Mouse (Mus musculus) limb, embryonic 11.5 days (tissue): Measurements from ENCODE around the gene Rasl12. TPM values are rescaled to one million over a fixed set of nuclear protein-coding genes. Genes with fewer than 3 reads are reported as not detected.

ENCODE experiments used
- ATAC-seq: fragments of 200-750 bp; cut with Nextera tagmentation; 2 replicates; pipeline ENCODE4 v1.8.0; 2017; ENCODE audit warnings: low read depth; ENCODE audit not compliant: insufficient number of reproducible peaks, low FRiP score, low TSS enrichment
- DNase-seq: peaks from one replicate; pipeline ENCODE4 v3.0.0-alpha.2; 2015; ENCODE audit warnings: low spot score
- H3K27ac ChIP-seq: fragments of 300-500 bp; sonication (generic); replicated peaks from 2 replicates; pipeline ENCODE4 v1.5.1; 2014; ENCODE audit warnings: low read depth, mild to moderate bottlenecking, low read length
- H3K27me3 ChIP-seq: fragments of 300-500 bp; sonication (generic); 2 replicates; pipeline ENCODE4 v1.6.1; 2014; ENCODE audit warnings: mild to moderate bottlenecking, low read length, mixed read lengths; ENCODE audit not compliant: control insufficient read depth, insufficient read depth
- H3K36me3 ChIP-seq: fragments of 300-500 bp; sonication (generic); 2 replicates; pipeline ENCODE4 v1.6.1; 2014; ENCODE audit warnings: mild to moderate bottlenecking, low read length, moderate library complexity, mixed read lengths; ENCODE audit not compliant: control insufficient read depth, insufficient read depth
- H3K4me1 ChIP-seq: fragments of 300-500 bp; sonication (generic); 2 replicates; pipeline ENCODE4 v1.6.1; 2014; ENCODE audit warnings: low read length, mixed read lengths; ENCODE audit not compliant: control insufficient read depth, insufficient read depth
- H3K4me2 ChIP-seq: fragments of 300-500 bp; sonication (generic); 2 replicates; pipeline ENCODE4 v1.6.1; 2014; ENCODE audit warnings: low read depth, mild to moderate bottlenecking, moderate library complexity; ENCODE audit not compliant: severe bottlenecking
- H3K4me3 ChIP-seq: fragments of 300-500 bp; sonication (generic); 2 replicates; pipeline ENCODE4 v1.5.1; 2014; ENCODE audit warnings: low read depth, low read length
- H3K9ac ChIP-seq: fragments of 300-500 bp; sonication (generic); 2 replicates; pipeline ENCODE4 v1.6.1; 2014; ENCODE audit warnings: mild to moderate bottlenecking, low read length
- H3K9me3 ChIP-seq: fragments of 300-500 bp; sonication (generic); 2 replicates; pipeline ENCODE4 v1.6.1; 2016; ENCODE audit warnings: low read length; ENCODE audit not compliant: control insufficient read depth
- WGBS: fragments of 180-500 bp; shearing (Covaris S2); extraction: QIAGEN DNeasy Blood & Tissue Kit; methylation state at CpG from one replicate; pipeline ENCODE4 v1.1.7; 2014; 5-methylcytosine and 5-hydroxymethylcytosine counted together
- polyA plus RNA-seq: library from polyadenylated mRNA; unstranded; fragments of >200 nt; fragmentation: Nextera tagmentation; extraction: Ambion mirVana; gene quantifications from 2 replicates; pipeline ENCODE4 v1.2.1, GENCODE M21; 2014

Rasl12 gene
- polyA plus RNA-seq, 1 experiment from 2014 or later: 9.7 TPM

DNA sequence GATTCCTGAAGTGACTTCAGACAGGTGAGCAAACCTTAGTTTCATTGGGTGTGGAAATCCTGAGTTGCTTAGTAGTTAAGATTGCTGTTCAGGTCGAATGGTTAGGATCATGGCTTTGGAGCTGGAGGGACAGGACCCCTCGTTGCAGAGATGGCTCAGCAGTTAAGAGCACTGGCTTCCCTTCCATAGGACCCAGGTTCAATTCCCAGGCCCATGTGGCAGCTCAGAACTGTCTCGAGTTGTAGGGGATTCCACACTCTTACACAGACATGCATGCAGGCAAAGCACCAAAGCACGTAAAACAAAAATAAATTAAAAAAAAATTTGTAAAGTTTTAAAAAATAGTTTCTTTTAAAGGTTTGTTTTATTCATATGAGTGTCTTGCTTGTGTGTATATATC is 36.9 kb downstream of the Rasl12 start:
- H3K4me3 ChIP-seq: no peak overlapping the region
- DNase-seq (no peak), ATAC-seq (no peak)
- no peak overlapping the region for H3K27ac ChIP-seq
- 75% methylated on average over 4 of the region's 4 CpGs for WGBS
- H3K4me1 ChIP-seq: 0 out of 2 replicates have a peak, but pooled peaks cover 2% of the 10 kb centered on the region
- no peaks in the 10 kb centered on the region for H3K9me3 ChIP-seq
- no peak overlapping the region for H3K9ac ChIP-seq
- H3K27me3 ChIP-seq: no peaks in the 10 kb centered on the region
- H3K36me3 ChIP-seq: 0 out of 2 replicates have a peak, but pooled peaks cover 4% of the 10 kb centered on the region
- H3K4me2 ChIP-seq: no peak overlapping the region

DNA sequence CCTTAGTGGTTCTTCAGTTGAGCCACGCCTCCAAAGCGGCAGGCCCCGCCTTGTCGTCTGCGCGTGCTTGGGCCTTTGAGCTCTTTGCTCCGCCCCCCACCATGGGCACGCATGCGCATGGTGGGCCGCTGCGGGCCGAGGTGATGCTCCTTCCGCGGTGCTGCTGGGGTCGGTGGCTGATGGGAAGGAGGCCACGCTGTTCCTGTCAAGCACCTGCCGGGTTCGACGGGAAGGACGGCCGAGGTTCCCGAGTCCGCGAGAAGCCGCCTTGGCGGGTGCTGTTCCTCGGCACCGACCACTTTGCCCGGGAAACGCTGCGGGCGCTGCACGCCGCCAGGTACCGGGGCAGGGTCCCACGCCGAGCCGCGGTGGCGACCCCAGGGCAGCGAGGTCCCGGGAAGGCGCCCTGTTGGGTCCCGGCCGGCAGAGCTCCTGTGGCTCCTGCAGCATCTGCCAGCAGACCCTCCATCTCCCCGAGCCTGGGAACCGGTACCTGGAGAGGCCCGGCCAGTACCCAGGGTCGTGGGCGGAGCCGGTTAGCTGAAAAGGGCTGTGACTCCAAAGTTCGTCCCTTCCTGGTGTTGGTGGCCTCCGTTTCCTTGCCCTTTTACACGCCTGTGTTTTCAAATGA is 37.5 kb downstream of the Rasl12 start, which contains the start of gene Mtfmt:
TSS of gene Mtfmt (plus strand) at position 112 of the 631 bp plus-strand sequence.
- Histone ChIP-seq H3K4me1 (0 out of 2 replicates have a peak, but pooled peaks cover 2% of the 10 kb centered on the region), H3K4me2 (peak within 1 kb of the TSS; percentile 68), H3K4me3 (peak within 1 kb of the TSS; percentile 92), H3K36me3 (0 out of 2 replicates have a peak, but pooled peaks cover 4% of the 10 kb centered on the region), H3K27me3 (no peaks in the 10 kb centered on the region), H3K27ac (no peak within 1 kb of the TSS), H3K9ac (peak within 1 kb of the TSS; percentile 79), H3K9me3 (no peaks in the 10 kb centered on the region)
- WGBS: under 1% methylated on average over 54 of the region's 54 CpGs
- DNase-seq (peak; percentile 95), ATAC-seq (peak; percentile 84)

DNA sequence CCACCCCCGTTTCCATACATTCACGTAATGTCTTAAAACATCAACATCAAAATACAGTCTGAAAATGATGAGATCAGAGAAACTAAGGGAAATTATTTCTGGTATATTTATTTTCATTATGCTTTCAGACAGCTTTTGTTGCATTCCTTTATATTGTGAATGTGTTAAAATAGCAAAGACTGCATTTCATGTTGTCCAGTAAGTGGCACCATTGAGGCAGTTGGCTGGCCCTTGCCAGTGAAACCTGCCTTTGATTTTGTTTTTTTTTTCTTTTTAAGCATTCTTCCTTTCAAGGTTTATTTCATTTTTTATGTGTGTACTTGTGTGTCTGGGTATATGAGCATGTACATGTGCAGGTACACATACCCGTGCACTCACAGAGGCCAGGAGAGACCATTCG is 46.4 kb downstream of the Rasl12 start:
- Histone ChIP-seq H3K36me3 (peaks cover 12% of the 10 kb centered on the region), H3K9ac (no peak overlapping the region), H3K27ac (no peak overlapping the region), H3K27me3 (no peaks in the 10 kb centered on the region), H3K4me2 (no peak overlapping the region), H3K9me3 (no peaks in the 10 kb centered on the region), H3K4me3 (no peak overlapping the region), H3K4me1 (no peaks in the 10 kb centered on the region)
- ATAC-seq (no peak), DNase-seq (no peak)
- WGBS: 94% methylated on average over 4 of the region's 4 CpGs

DNA sequence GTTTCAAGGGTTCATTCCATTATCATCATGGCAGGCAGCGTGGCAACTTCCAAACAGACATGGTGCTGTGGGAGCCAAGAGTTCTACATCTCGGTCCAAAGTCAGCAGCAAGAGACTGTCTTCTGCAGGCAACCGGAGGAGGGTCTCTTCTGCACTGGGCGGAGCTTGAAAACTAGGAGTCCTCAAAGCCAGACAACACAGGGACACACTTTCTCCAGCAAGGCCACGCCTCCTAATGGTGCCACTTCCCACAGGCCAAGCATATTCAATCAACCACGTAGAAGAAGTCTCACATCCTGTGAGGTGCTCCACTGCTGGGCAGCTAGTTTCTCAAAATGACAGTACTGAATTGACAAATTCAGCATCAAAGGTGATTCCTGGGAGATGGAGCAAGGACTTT is 49.6 kb downstream of the Rasl12 start:
- H3K4me2 ChIP-seq: no peak overlapping the region
- H3K9ac ChIP-seq: no peak overlapping the region
- no peaks in the 10 kb centered on the region for H3K4me1 ChIP-seq
- ATAC-seq: no peak
- no peaks in the 10 kb centered on the region for H3K9me3 ChIP-seq
- H3K27me3 ChIP-seq: no peaks in the 10 kb centered on the region
- DNase-seq: no peak
- 89% methylated on average over 6 of the region's 6 CpGs for WGBS
- H3K36me3 ChIP-seq: peaks cover 16% of the 10 kb centered on the region
- H3K4me3 ChIP-seq: no peak overlapping the region
- H3K27ac ChIP-seq: no peak overlapping the region

DNA sequence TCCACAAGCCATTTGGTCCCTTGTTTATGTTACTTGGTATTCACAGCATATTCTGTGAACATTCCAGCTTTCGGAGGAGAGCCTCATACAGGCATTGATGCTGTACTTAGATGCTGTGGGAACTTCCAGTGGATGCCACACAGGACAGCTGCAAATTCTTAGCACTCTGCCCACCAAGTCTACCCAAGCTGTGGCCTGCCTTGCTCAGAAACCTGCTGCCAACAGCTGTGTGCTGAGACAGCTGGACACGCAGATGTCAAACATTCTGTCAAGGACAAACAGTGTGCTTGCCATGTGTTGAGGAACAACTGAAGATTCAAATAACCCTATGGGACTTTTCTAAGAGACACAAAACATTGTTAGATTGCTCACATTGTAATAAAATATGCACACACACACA is 60.7 kb downstream of the Rasl12 start:
- ATAC-seq (no peak), DNase-seq (no peak)
- H3K9ac ChIP-seq: no peak overlapping the region
- 87% methylated on average over 2 of the region's 2 CpGs for WGBS
- H3K27ac ChIP-seq: no peak overlapping the region
- no peaks in the 10 kb centered on the region for H3K27me3 ChIP-seq
- H3K4me1 ChIP-seq: peaks cover 9% of the 10 kb centered on the region; the same call in 1 of the 2 replicates
- H3K9me3 ChIP-seq: no peaks in the 10 kb centered on the region
- no peak overlapping the region for H3K4me3 ChIP-seq
- no peak overlapping the region for H3K4me2 ChIP-seq
- H3K36me3 ChIP-seq: no peaks in the 10 kb centered on the region

DNA sequence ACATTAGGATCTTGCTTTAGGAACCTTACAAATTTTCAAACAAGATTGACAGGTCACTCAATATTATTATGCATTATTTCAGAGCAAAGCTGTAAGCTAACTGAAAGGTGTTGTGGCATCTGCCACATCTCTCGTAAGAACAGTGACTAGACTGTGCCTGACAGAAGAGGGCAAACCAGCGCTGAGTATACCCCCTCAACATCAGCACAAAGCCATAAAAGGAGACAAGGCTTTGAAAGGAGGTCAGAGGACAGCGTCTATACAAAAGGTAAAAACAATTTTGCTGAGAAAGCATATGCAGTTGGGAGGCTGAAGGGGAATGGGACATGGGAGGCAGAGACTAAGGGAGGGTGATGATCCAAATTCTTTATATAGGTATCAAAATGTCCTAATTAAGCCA is 61.9 kb downstream of the Rasl12 start:
- Histone ChIP-seq H3K4me2 (peak overlapping the region; percentile 53), H3K9me3 (no peaks in the 10 kb centered on the region), H3K4me3 (peak overlapping the region; percentile 86; the same call in 1 of the 2 replicates), H3K36me3 (no peaks in the 10 kb centered on the region), H3K27ac (no peak overlapping the region), H3K27me3 (no peaks in the 10 kb centered on the region), H3K9ac (peak overlapping the region; percentile 27; the same call in 1 of the 2 replicates), H3K4me1 (peaks cover 9% of the 10 kb centered on the region; the same call in 1 of the 2 replicates)
- ATAC-seq: no peak
- DNase-seq: no peak
- 54% methylated on average over 3 of the region's 3 CpGs for WGBS

DNA sequence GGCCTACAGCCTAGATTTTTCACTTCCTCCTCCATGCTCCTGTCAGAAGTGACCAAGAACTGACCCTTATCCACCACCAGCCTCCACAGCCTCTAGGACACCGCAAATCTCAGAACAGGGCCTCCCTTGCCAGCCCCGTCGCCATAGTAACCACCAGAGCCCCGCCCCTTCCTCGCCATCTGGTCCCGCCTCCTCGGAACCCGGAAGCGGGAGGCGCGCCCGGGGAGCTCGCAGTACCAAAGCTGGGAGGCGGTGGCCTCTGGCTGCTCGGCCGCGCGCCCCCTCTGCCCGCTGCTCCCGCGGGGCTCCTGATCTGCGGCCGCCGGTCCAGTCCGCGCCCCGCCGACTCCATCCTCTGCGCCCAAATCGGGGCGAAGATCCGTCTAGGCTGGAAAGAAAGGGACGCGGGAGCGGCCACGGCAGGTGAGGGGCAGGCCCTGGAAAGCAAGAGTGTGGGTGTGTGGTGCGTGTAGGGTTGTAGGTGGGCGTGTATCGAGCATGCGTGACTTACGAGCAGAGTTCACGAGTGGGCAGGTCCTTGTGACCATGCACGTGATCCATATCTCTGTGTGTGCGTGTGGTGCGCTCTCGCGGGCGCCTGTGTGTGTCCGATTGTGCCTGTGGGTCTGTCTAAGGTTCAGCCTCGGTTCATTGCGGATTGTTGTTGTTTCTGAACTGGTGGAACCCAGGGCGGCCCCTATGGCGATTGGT is 62.6 kb downstream of the Rasl12 start, which contains the start of gene Spg21:
TSS of gene Spg21 (plus strand) at position 216 of the 711 bp plus-strand sequence.
- ATAC-seq (peak; percentile 92), DNase-seq (peak; percentile 98)
- Histone ChIP-seq H3K27ac (peak within 1 kb of the TSS; percentile 72), H3K9me3 (no peaks in the 10 kb centered on the region), H3K4me2 (peak within 1 kb of the TSS; percentile 53), H3K9ac (peak within 1 kb of the TSS; percentile 71), H3K27me3 (no peaks in the 10 kb centered on the region), H3K36me3 (no peaks in the 10 kb centered on the region), H3K4me3 (peak within 1 kb of the TSS; percentile 86), H3K4me1 (peaks cover 9% of the 10 kb centered on the region; the same call in 1 of the 2 replicates)
- under 1% methylated on average over 53 of the region's 53 CpGs for WGBS

DNA sequence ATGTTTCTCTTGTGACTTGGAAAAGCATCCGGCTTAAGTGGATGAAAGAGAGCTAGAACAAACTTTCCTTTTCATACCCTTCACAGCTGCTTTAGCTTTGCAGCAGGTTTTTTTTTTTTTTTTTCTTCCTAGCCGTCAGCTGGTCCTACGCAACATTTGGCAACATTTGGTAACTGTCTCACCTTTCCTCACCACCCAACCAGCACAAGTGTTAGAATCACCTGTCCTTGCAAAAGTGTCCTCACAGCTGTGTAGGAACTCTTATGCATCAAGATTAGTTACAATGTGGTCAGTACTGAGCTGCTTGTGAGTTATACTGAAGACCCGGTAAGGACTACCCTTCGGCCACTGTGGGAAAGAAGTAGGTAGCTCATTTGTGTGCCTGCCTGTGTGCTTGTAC is 64.2 kb downstream of the Rasl12 start:
- DNase-seq: no peak
- Histone ChIP-seq H3K27me3 (no peaks in the 10 kb centered on the region), H3K4me3 (no peak overlapping the region), H3K27ac (no peak overlapping the region), H3K9me3 (no peaks in the 10 kb centered on the region), H3K4me1 (peaks cover 9% of the 10 kb centered on the region; the same call in 1 of the 2 replicates), H3K36me3 (0 out of 2 replicates have a peak, but pooled peaks cover 2% of the 10 kb centered on the region), H3K9ac (no peak overlapping the region), H3K4me2 (no peak overlapping the region)
- WGBS: 80% methylated on average over 5 of the region's 5 CpGs
- no peak for ATAC-seq
